Mouse (Mus musculus) heart, adult 2 months (tissue): Measurements from ENCODE around the gene Prss42. TPM values are rescaled to one million over a fixed set of nuclear protein-coding genes. Genes with fewer than 3 reads are reported as not detected.

Source experiments
- DNase-seq, 2 experiments: peaks; one replicate each; pipeline ENCODE4 v3.0.0; 2021
- H3K27ac ChIP-seq: fragments of 200-600 bp; 2 replicates; pipeline ENCODE4 v1.8.1; 2022
- H3K27me3 ChIP-seq: fragments of 200-500 bp; 2 replicates; pipeline ENCODE4 v1.6.1; 2012; ENCODE audit warnings: mild to moderate bottlenecking, low read length, inconsistent platforms, mixed read lengths; ENCODE audit not compliant: control insufficient read depth, insufficient read depth
- H3K36me3 ChIP-seq: fragments of 200-500 bp; 2 replicates; pipeline ENCODE4 v1.6.1; 2012; ENCODE audit warnings: low read length, inconsistent platforms; ENCODE audit not compliant: control insufficient read depth, insufficient read depth
- H3K4me1 ChIP-seq: fragments of 200-500 bp; 2 replicates; pipeline ENCODE4 v1.6.1; 2011; ENCODE audit warnings: low read length; ENCODE audit not compliant: control insufficient read depth, insufficient read depth
- H3K4me3 ChIP-seq: fragments of 200-600 bp; 2 replicates; pipeline ENCODE4 v1.8.1; 2022
- H3K79me2 ChIP-seq: fragments of 200-500 bp; replicated peaks from 2 replicates; pipeline ENCODE4 v1.6.1; 2012; ENCODE audit warnings: mild to moderate bottlenecking, inconsistent platforms, low read length, moderate library complexity, mixed read lengths; ENCODE audit not compliant: control insufficient read depth, insufficient read depth
- H3K9ac ChIP-seq: fragments of 200-500 bp; 2 replicates; pipeline ENCODE4 v1.6.1; 2012; ENCODE audit warnings: low read depth, mild to moderate bottlenecking, control low read depth, inconsistent platforms, low read length, mixed read lengths
- CTCF ChIP-seq: fragments of 200-600 bp; IDR thresholded peaks from 2 replicates; pipeline ENCODE4 v1.8.1; 2022; ENCODE audit warnings: antibody characterized with exemption, mild to moderate bottlenecking, moderate library complexity
- EP300 ChIP-seq: fragments of 200-500 bp; IDR thresholded peaks from 2 replicates; pipeline ENCODE4 v1.6.1; 2011; ENCODE audit warnings: low read depth, low read length, control low read depth; ENCODE audit not compliant: insufficient read depth
- POLR2A ChIP-seq: fragments of 200-500 bp; IDR thresholded peaks from 2 replicates; pipeline ENCODE4 v1.6.1; 2011; ENCODE audit warnings: mild to moderate bottlenecking, low read depth, low read length, control low read depth; ENCODE audit not compliant: insufficient read depth
- WGBS: fragments of 180-500 bp; shearing (Covaris S2); methylation state at CpG from one replicate; pipeline ENCODE4 v1.1.7; 2018; 5-methylcytosine and 5-hydroxymethylcytosine counted together
- intact Hi-C: fragments of 180-260 bp; cut with DNase I; formaldehyde crosslinking; loops from one replicate; pipeline ENCODE4 v1.15.1; 2025
- polyA plus RNA-seq: library from polyadenylated mRNA; depleted of rRNA; stranded (reverse); fragments of >200 nt; gene quantifications from 2 replicates; pipeline ENCODE4 v1.2.3, GENCODE M21; 2012
- total RNA-seq, 2 experiments: library from RNA; stranded (reverse); gene quantifications; 2 replicates each; pipeline ENCODE4 v1.2.3; 2021

Gene Prss42
- total and polyA plus RNA-seq, 3 experiments = not detected

GRCm38 (mm10) chr9:110821436-110821835, 23.5 kb downstream of the Prss42 start:
- intact Hi-C loops = no loop called here
- TF ChIP-seq CTCF (no peak), POLR2A (no peak), EP300 (no peak)
- Histone ChIP-seq H3K27ac (no peak overlapping the region), H3K9ac (no peak overlapping the region), H3K4me1 (no peaks in the 10 kb centered on the region; the same call in 1 of the 2 replicates), H3K79me2 (no peaks in the 10 kb centered on the region), H3K36me3 (no peaks in the 10 kb centered on the region), H3K27me3 (no peaks in the 10 kb centered on the region), H3K4me3 (no peak overlapping the region)
- 81% methylated on average over 7 of the region's 7 CpGs for WGBS
- no peak for DNase-seq

GRCm38 (mm10) chr9:110825426-110825825, 27.5 kb downstream of the Prss42 start:
- H3K36me3 ChIP-seq = no peaks in the 10 kb centered on the region
- H3K79me2 ChIP-seq = no peaks in the 10 kb centered on the region
- H3K9ac ChIP-seq = no peak overlapping the region
- intact Hi-C loops = no loop called here
- TF ChIP-seq EP300 (no peak), CTCF (no peak), POLR2A (no peak)
- H3K4me3 ChIP-seq = no peak overlapping the region
- H3K4me1 ChIP-seq = no peaks in the 10 kb centered on the region; the same call in 1 of the 2 replicates
- no peak overlapping the region for H3K27ac ChIP-seq
- 62% methylated on average over 4 of the region's 4 CpGs for WGBS
- no peak for DNase-seq
- no peaks in the 10 kb centered on the region for H3K27me3 ChIP-seq

- Histone ChIP-seq H3K79me2 (no peaks in the 10 kb centered on the region), H3K4me1 (no peaks in the 10 kb centered on the region; the same call in 1 of the 2 replicates), H3K27ac (no peak overlapping the region), H3K4me3 (no peak overlapping the region), H3K9ac (no peak overlapping the region), H3K27me3 (no peaks in the 10 kb centered on the region), H3K36me3 (no peaks in the 10 kb centered on the region)
- TF ChIP-seq POLR2A (no peak), EP300 (no peak), CTCF (no peak)
- intact Hi-C loops = no loop called here
- WGBS = 38% methylated on average over 7 of the region's 7 CpGs
- DNase-seq = no peak
Measured at GRCm38 (mm10) chr9:110825832-110826231, 27.9 kb downstream of the Prss42 start.

GRCm38 (mm10) chr9:110826390-110826789, 28.4 kb downstream of the Prss42 start, which contains the start of gene Prss43:
TSS of gene Prss43 (plus strand) at chr9:110826690.
- intact Hi-C loops = no loop called here
- 55% methylated on average over 3 of the region's 3 CpGs for WGBS
- TF ChIP-seq POLR2A (no peak), CTCF (no peak), EP300 (no peak)

GRCm38 (mm10) chr9:110833021-110833420, 35.1 kb downstream of the Prss42 start:
- H3K4me3 ChIP-seq = no peak overlapping the region
- H3K27me3 ChIP-seq = no peaks in the 10 kb centered on the region
- H3K79me2 ChIP-seq = no peaks in the 10 kb centered on the region
- 81% methylated on average over 5 of the region's 5 CpGs for WGBS
- TF ChIP-seq POLR2A (no peak), CTCF (no peak), EP300 (no peak)
- H3K27ac ChIP-seq = no peak overlapping the region
- no peaks in the 10 kb centered on the region; the same call in 1 of the 2 replicates for H3K4me1 ChIP-seq
- DNase-seq = no peak
- H3K9ac ChIP-seq = no peak overlapping the region
- intact Hi-C loops = no loop called here
- no peaks in the 10 kb centered on the region for H3K36me3 ChIP-seq

More at GRCm38 (mm10) chr9:110826390-110826789, 28.4 kb downstream of the Prss42 start, which contains the start of gene Prss43:
- DNase-seq = no peak
- H3K4me3 ChIP-seq = no peak within 1 kb of the TSS
- no peak within 1 kb of the TSS for H3K27ac ChIP-seq
- no peak within 1 kb of the TSS for H3K9ac ChIP-seq
- H3K27me3 ChIP-seq = no peaks in the 10 kb centered on the region
- no peaks in the 10 kb centered on the region; the same call in 1 of the 2 replicates for H3K4me1 ChIP-seq
- H3K36me3 ChIP-seq = no peaks in the 10 kb centered on the region
- no peaks in the 10 kb centered on the region for H3K79me2 ChIP-seq

- H3K4me1 ChIP-seq = no peaks in the 10 kb centered on the region
- no peak within 1 kb of the TSS for H3K4me3 ChIP-seq
- H3K79me2 ChIP-seq = no peaks in the 10 kb centered on the region
- 77% methylated on average over 19 of the region's 19 CpGs for WGBS
- no peak for TF ChIP-seq CTCF
- no peak for TF ChIP-seq POLR2A
- no peak for TF ChIP-seq EP300
- intact Hi-C loops = no loop called here
- H3K27ac ChIP-seq = no peak within 1 kb of the TSS
- H3K27me3 ChIP-seq = no peaks in the 10 kb centered on the region
- DNase-seq = no peak
- no peaks in the 10 kb centered on the region for H3K36me3 ChIP-seq
- no peak within 1 kb of the TSS for H3K9ac ChIP-seq
Measured at GRCm38 (mm10) chr9:110834411-110834810, 36.4 kb downstream of the Prss42 start, which contains the start of gene Prss45. TSS of gene Prss45 (plus strand) at chr9:110834588.
